Mouse (Mus musculus): ENCODE data around the gene Gucy2c. TPM values are rescaled to one million over a fixed set of nuclear protein-coding genes. Genes with fewer than 3 reads are reported as not detected.

Gene Gucy2c
- not detected for polyA plus RNA-seq (2017; shearing (Covaris generic))

DNA sequence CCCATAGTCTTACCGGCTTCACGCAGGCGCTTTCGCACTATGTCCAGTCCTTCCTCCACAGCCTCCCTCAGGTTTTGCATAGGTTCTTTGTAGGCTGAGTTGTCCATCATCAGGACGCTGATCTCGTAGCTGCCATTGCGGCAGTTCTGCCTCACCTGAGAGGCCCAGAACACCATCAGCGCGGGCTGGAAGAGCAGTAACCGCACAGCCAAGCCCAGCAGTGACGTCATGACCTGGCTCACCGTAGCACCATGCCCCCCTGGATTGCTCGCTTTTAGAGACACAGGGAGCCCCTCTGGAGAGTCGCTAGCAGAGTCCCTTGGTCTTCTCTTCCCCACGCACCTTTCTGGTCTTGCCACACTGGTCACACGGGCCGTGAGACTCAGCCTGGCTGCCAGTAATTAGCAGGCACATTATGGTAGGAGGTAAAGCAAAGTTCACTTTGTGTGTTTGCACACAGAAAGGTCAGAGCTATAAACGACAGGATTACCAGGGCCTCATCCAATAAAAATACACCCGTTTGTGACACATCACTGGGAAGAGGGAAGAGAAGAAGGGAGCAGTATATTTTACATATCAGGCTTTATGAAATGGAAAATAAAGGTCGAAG is at the start of gene Gucy2c:
Gene Gucy2c (minus strand): TSS at position 389 of the 610 bp plus-strand sequence.

DNA sequence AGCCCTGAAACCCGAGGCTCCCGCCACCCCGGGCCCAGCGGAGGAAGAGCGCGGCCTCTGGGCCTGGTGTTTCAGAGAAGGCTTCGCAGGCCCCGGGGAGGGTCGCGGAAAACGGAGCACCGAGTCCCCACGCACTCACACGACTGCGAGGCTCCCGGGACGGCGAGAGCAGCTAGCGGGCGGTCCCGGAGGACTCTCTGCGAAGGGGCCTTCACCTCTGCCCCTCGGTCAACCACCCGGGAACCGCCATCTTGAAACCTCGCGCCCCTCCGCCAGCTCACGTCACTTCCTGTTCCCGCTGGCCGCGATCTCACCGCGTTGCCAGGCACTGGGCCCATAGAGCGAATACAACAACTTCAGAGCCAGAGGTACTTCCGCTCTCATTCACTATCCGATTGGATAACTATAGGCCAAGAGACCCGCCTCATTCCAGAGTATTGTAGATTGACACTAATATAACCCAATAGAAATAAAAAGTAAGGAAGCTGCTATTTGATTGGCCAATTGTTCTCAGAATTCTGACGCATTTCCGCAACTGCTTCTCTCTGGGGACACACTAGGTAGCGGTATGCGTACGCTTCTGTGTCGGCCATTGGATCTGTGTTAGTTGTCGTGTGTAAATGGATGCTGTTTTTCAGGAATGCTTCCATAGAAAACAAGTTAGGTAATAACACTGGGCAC is 46.5 kb upstream of the Gucy2c start, which contains the start of gene Wbp11:
Gene Wbp11 (minus strand): TSS at position 353 of the 681 bp plus-strand sequence.

DNA sequence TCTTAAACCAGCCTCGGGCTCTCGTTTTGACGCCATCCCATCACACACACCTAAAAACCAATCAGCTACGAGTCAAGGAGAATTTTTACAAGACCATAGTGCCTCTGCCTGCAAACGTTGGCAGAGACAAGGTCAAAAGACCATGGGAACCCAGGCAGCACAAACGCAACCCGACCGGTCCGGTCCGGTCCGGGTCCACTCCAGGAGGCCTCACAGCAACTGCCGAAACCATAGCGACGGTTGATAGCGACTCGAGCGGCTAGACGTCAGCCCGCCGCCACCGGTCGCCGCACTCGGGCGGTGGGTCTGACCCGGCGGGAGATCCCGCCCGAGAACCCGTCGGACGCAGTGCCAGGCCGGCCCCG is 45.9 kb upstream of the Gucy2c start, which contains the start of gene BC049715:
Gene BC049715 (plus strand): TSS at position 111 of the 365 bp plus-strand sequence.

DNA sequence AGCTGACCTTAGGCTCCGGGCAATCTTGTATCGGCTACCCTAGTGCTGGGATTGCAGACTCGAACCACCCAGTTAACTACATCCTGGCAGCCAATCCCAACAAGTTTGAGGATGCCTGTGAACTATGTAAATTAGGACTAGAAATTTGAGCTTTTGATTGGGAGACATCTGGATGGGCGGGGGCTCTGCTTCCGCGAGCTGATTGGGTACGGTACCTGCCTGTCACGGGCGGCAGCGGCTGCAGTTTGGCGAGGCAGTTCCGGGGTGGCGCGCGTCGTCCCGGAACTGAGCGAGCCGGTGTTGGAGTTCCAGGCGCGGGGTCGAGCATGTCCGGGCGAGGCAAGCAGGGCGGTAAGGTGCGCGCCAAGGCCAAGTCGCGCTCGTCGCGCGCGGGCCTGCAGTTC is 26.5 kb upstream of the Gucy2c start, which contains the start of gene H2afj:
Gene H2afj (plus strand): TSS at position 231 of the 404 bp plus-strand sequence.

DNA sequence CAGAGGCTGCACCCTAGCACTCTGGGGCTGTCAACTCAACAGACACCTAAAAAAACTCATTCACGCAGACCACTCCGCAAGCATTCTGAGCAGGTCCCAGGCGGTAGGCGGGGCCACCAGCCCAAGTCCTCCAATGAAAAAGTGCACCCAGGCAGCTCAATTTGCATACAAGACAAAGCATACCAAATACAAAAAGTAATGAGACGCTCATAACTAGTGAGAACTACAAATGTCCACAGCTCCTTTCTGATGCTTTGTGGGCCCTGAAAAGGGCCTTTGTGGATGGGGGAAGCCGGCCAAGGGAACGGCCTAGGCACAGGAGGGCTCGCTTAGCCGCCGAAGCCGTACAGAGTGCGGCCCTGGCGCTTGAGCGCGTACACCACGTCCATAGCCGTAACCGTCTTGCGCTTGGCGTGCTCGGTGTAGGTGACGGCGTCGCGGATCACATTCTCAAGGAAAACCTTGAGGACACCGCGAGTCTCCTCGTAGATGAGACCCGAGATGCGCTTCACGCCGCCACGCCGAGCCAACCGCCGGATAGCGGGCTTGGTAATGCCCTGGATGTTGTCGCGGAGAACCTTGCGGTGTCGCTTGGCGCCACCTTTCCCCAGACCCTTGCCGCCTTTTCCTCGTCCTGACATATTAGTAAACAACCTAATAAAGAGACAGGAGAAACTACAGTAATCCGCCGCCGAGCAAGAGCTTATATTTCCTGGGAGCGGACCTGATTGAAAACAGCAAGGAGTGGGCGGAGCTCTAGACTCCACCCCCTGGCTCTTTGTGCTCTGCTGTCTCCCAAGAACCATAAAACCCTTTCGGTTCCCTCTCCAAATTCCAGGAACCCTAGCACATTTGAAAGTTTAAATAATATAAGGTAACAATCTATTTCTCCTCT is 22.4 kb upstream of the Gucy2c start, which contains the start of gene Hist4h4:
Gene Hist4h4 (minus strand): TSS at position 677 of the 895 bp plus-strand sequence.

DNA sequence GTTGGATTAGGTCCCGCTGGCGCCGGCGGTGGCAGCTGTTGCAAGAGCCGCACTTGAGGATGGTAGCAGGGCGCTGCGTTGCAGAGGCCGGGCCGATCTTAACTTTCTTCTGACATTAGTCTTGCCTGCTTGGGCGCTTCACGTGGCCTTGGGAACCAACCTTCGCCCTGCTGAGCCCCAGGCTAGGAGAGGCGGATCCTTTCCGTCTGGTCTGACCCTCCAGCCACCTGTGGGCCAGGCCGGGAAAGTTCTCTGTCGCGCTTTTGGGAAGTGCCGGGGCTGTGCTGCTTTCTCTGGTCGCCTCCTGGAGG is 119.9 kb downstream of the Gucy2c start, which contains the start of gene Plbd1:
Gene Plbd1 (minus strand): TSS at position 223 of the 311 bp plus-strand sequence.

Other genes with a start within 250 kb of the Gucy2c start
- not detected for gene Plbd1, start 119.8 kb downstream of the Gucy2c start, polyA plus RNA-seq (2017; shearing (Covaris generic))
- 2.8 TPM for gene Hist4h4, start 22.6 kb upstream of the Gucy2c start, polyA plus RNA-seq (2017; shearing (Covaris generic))
- 166 TPM for gene H2afj, start 26.5 kb upstream of the Gucy2c start, polyA plus RNA-seq (2017; shearing (Covaris generic))
- 6.3 TPM for gene BC049715, start 45.9 kb upstream of the Gucy2c start, polyA plus RNA-seq (2017; shearing (Covaris generic))
- gene Wbp11, start 46.5 kb upstream of the Gucy2c start, polyA plus RNA-seq (2017; shearing (Covaris generic)) = 184 TPM
- not detected for gene Smco3, start 53.7 kb upstream of the Gucy2c start, polyA plus RNA-seq (2017; shearing (Covaris generic))
- 6.3 TPM for gene Art4, start 76.0 kb upstream of the Gucy2c start, polyA plus RNA-seq (2017; shearing (Covaris generic))
- not detected for gene Mgp, start 94.1 kb upstream of the Gucy2c start, polyA plus RNA-seq (2017; shearing (Covaris generic))
- gene Erp27, start 140.4 kb upstream of the Gucy2c start, polyA plus RNA-seq (2017; shearing (Covaris generic)) = 2.1 TPM
- gene Pde6h, start 142.1 kb upstream of the Gucy2c start, polyA plus RNA-seq (2017; shearing (Covaris generic)) = 0.09 TPM
- 1,386 TPM for gene Arhgdib, start 160.1 kb upstream of the Gucy2c start, polyA plus RNA-seq (2017; shearing (Covaris generic))

Data from naive thymus-derived CD4-positive, alpha-beta T cell, adult 5 months (primary cell).